Mouse (Mus musculus) erythroblast, embryonic 14.5 days (primary cell): ENCODE data around the gene Zfp988.
"Not testable (repeated sequence)": the region's sequence is repeated elsewhere in the genome, so short reads cannot be mapped to it uniquely, and the experiment has no call there.

Experiments used
- GATA1 ChIP-seq: IDR thresholded peaks from 2 replicates; pipeline ENCODE4 v1.6.1; 2012; ENCODE audit warnings: low read length, inconsistent platforms, mixed read lengths
- TAL1 ChIP-seq: IDR thresholded peaks from 3 replicates; pipeline ENCODE4 v1.6.1; 2012; ENCODE audit warnings: low read length, inconsistent platforms, mixed read lengths

- not testable (repeated sequence) for TF ChIP-seq TAL1, GATA1
Measured at GRCm38 (mm10) chr4:147351376-147351980, 46.0 kb downstream of the Zfp988 start.
